Mouse (Mus musculus) G1E (cell line): ENCODE measurements around the gene Olfr149.
"Not testable (repeated sequence)": the region's sequence is repeated elsewhere in the genome, so short reads cannot be mapped to it uniquely, and the experiment has no call there.

ENCODE experiments used
- CTCF ChIP-seq: IDR thresholded peaks from 2 replicates; pipeline ENCODE4 v1.5.1; 2012; ENCODE audit warnings: low read depth, low read length, inconsistent platforms, mixed read lengths
- GATA1 ChIP-seq: IDR thresholded peaks from 2 replicates; pipeline ENCODE4 v1.6.1; 2012; ENCODE audit warnings: borderline replicate concordance, low read length, inconsistent platforms, mixed read lengths
- TAL1 ChIP-seq: conservative IDR thresholded peaks from 2 replicates; pipeline ENCODE4 v1.6.1; 2012; ENCODE audit warnings: low read depth, low read length, inconsistent platforms, mixed read lengths

DNA sequence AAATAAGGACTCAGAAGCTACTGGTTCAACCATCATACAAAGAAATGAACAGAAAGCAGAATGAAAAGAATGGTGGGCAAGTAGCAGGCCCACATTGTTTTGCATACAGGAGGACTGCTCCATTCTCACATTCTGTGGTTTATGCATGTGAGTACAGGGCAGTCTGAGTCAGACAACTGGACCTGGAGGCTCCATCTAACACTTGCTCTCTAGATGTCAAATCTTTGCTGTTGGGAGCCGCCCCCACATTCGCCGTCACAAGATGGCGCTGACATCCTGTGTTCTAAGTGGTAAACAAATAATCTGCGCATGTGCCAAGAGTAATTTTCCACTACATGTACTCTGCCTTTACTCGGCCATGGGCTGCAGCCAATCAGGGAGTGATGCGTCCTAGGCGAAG is 5.8 kb downstream of the Olfr149 start:
- TF ChIP-seq CTCF, TAL1, GATA1: not testable (repeated sequence)
